In genomic region chr7:80188579-80189125, GRCm38 (mm10) we compare ENCODE assay signal across 10 mouse cellular contexts. TPM values are rescaled to one million over a fixed set of nuclear protein-coding genes. Genes with fewer than 3 reads are reported as not detected.
DNase-seq lines count a peak whose midpoint lies in the region; ATAC-seq lines count a peak whose summit lies in the region.
"Had no signal": no experiment of that assay in that cellular context is flagged by ENCODE, and none has a peak within 500 bp of the region (broad histone marks: within the 10 kb centered on the region; RNA-seq: fewer than 3 reads in every experiment).

No protein-coding gene starts in this region.

- 73% methylated on average over 2 of the region's 2 CpGs for whole genome bisulfite sequencing in neural tube, embryonic 11.5 days
- 44% methylated on average over 2 of the region's 2 CpGs for WGBS in forebrain, embryonic 14.5 days
- 69% methylated on average over 2 of the region's 2 CpGs for WGBS in midbrain, embryonic 12.5 days

- no peak for DNase-seq in neural tube, embryonic 11.5 days (ENCODE audit: low spot score)
- DNase-seq in neural tube, embryonic 10.5 days (ENCODE audit: extremely low spot score, low spot score) = no peak
- DNase-seq in forebrain, embryonic 14.5 days (ENCODE audit: low spot score) = no peak
- no peak for DNase-seq in retina, embryonic 14.5 days (ENCODE audit: low spot score)
- DNase-seq in frontal cortex, adult 2 months (ENCODE audit: extremely low spot score in 1 of 2, low spot score in 1 of 2) = no peak
- DNase-seq: layer of hippocampus, postnatal 36 days; lung, adult 2 months had no signal

- no peak overlapping the region for H3K9ac ChIP-seq in neural tube, embryonic 11.5 days (ENCODE audit: low read length)
- H3K9ac ChIP-seq in forebrain, embryonic 14.5 days (ENCODE audit: low read length) = peak overlapping the region; percentile 33; the same call in 1 of the 2 replicates
- 0 out of 2 replicates have a peak overlapping the region, but pooled peaks have one; percentile 17 for H3K9ac ChIP-seq in midbrain, embryonic 12.5 days (replicated peaks)

- peaks cover 45% of the 10 kb centered on the region for H3K4me1 ChIP-seq in neural tube, embryonic 11.5 days (ENCODE audit: control insufficient read depth, insufficient read depth, low read length)
- H3K4me1 ChIP-seq in forebrain, embryonic 14.5 days (ENCODE audit: control insufficient read depth, insufficient read depth, low read length) = peaks cover 54% of the 10 kb centered on the region
- peaks cover 64% of the 10 kb centered on the region for H3K4me1 ChIP-seq in midbrain, embryonic 12.5 days

- no peak for ATAC-seq in neural tube, embryonic 11.5 days (ENCODE audit: insufficient read depth, low FRiP score, low TSS enrichment)
- no peak for ATAC-seq in forebrain, embryonic 14.5 days
- no peak for ATAC-seq in midbrain, embryonic 12.5 days (ENCODE audit: low FRiP score, low read depth)
- ATAC-seq in cerebellum, adult (ENCODE audit: insufficient number of reproducible peaks, low FRiP score, low TSS enrichment) = no peak
- ATAC-seq: Patski had no signal

- no peaks in the 10 kb centered on the region for H3K27me3 ChIP-seq in neural tube, embryonic 11.5 days (ENCODE audit: control insufficient read depth, insufficient read depth, low read length)
- no peaks in the 10 kb centered on the region for H3K27me3 ChIP-seq in forebrain, embryonic 14.5 days (replicated peaks; ENCODE audit: control insufficient read depth, insufficient read depth, low read length)
- H3K27me3 ChIP-seq in midbrain, embryonic 12.5 days = peaks cover 11% of the 10 kb centered on the region
- H3K27me3 ChIP-seq: Patski had no signal

- no peaks in the 10 kb centered on the region for H3K9me3 ChIP-seq in neural tube, embryonic 11.5 days (ENCODE audit: control insufficient read depth, low read length)
- H3K9me3 ChIP-seq in forebrain, embryonic 14.5 days (replicated peaks; ENCODE audit: control insufficient read depth, low read length) = no peaks in the 10 kb centered on the region
- no peaks in the 10 kb centered on the region for H3K9me3 ChIP-seq in midbrain, embryonic 12.5 days

- H3K27ac ChIP-seq in neural tube, embryonic 11.5 days (ENCODE audit: low read depth, low read length) = peak overlapping the region; percentile 44; the same call in 1 of the 2 replicates
- H3K27ac ChIP-seq in forebrain, embryonic 14.5 days (ENCODE audit: low read depth, low read length) = peak overlapping the region; percentile 80
- H3K27ac ChIP-seq in midbrain, embryonic 12.5 days (replicated peaks) = peak overlapping the region; percentile 69

- no peak overlapping the region for H3K4me3 ChIP-seq in neural tube, embryonic 11.5 days (ENCODE audit: low read depth, low read length)
- H3K4me3 ChIP-seq in forebrain, embryonic 14.5 days (ENCODE audit: low read depth, low read length) = no peak overlapping the region
- H3K4me3 ChIP-seq in midbrain, embryonic 12.5 days = no peak overlapping the region

- no peak overlapping the region for H3K4me2 ChIP-seq in neural tube, embryonic 11.5 days (ENCODE audit: low read depth)
- H3K4me2 ChIP-seq in forebrain, embryonic 14.5 days (ENCODE audit: low read length) = peak overlapping the region; percentile 33
- no peak overlapping the region for H3K4me2 ChIP-seq in midbrain, embryonic 12.5 days (replicated peaks)

- H3K36me3 ChIP-seq in neural tube, embryonic 11.5 days (ENCODE audit: control insufficient read depth, insufficient read depth, low read length) = no peaks in the 10 kb centered on the region
- no peaks in the 10 kb centered on the region for H3K36me3 ChIP-seq in forebrain, embryonic 14.5 days (ENCODE audit: control insufficient read depth, insufficient read depth, low read length)
- H3K36me3 ChIP-seq in midbrain, embryonic 12.5 days = no peaks in the 10 kb centered on the region

RNA-seq across cellular contexts. Expression of gene Sema4b, which starts 2.0 kb away (rescaled TPM):
- 10.5 and 12.1 TPM in 2 replicates for polyA plus RNA-seq in neural tube, embryonic 11.5 days (2014; fragmentation: Nextera tagmentation; extraction: Ambion mirVana)
- 11.6 and 12.8 TPM in 2 replicates for polyA plus RNA-seq in forebrain, embryonic 14.5 days (2014; fragmentation: Nextera tagmentation; extraction: Ambion mirVana)
- polyA plus RNA-seq in midbrain, embryonic 12.5 days (2016; fragmentation: Nextera tagmentation; extraction: Ambion mirVana) = 17.7 and 20.9 TPM in 2 replicates
- 15.9 and 16.9 TPM in 2 replicates for polyA plus RNA-seq in frontal cortex, adult 2 months (2012; rRNA removed)

RNA-seq across cellular contexts. Expression of gene Cib1, which starts 44.0 kb away (rescaled TPM):
- 53.2 and 65.5 TPM in 2 replicates for polyA plus RNA-seq in neural tube, embryonic 11.5 days (2014; fragmentation: Nextera tagmentation; extraction: Ambion mirVana)
- 32.7 and 38.5 TPM in 2 replicates for polyA plus RNA-seq in forebrain, embryonic 14.5 days (2014; fragmentation: Nextera tagmentation; extraction: Ambion mirVana)
- polyA plus RNA-seq in midbrain, embryonic 12.5 days (2016; fragmentation: Nextera tagmentation; extraction: Ambion mirVana) = 41.3 and 42.3 TPM in 2 replicates
- 31.0 and 32.0 TPM in 2 replicates for polyA plus RNA-seq in frontal cortex, adult 2 months (2012; rRNA removed)

RNA-seq across cellular contexts. Expression of gene Gdpgp1, which starts 44.0 kb away (rescaled TPM):
- 4.5 and 4.9 TPM in 2 replicates for polyA plus RNA-seq in neural tube, embryonic 11.5 days (2014; fragmentation: Nextera tagmentation; extraction: Ambion mirVana)
- polyA plus RNA-seq in forebrain, embryonic 14.5 days (2014; fragmentation: Nextera tagmentation; extraction: Ambion mirVana) = 2.1 and 2.7 TPM in 2 replicates
- 4.0 and 4.6 TPM in 2 replicates for polyA plus RNA-seq in midbrain, embryonic 12.5 days (2016; fragmentation: Nextera tagmentation; extraction: Ambion mirVana)
- 2.8 and 3.2 TPM in 2 replicates for polyA plus RNA-seq in frontal cortex, adult 2 months (2012; rRNA removed)

RNA-seq across cellular contexts. Expression of gene Ttll13, which starts 57.5 kb away (rescaled TPM):
- 1.3 and 2.1 TPM in 2 replicates for polyA plus RNA-seq in neural tube, embryonic 11.5 days (2014; fragmentation: Nextera tagmentation; extraction: Ambion mirVana)
- 0.87 and 1.2 TPM in 2 replicates for polyA plus RNA-seq in forebrain, embryonic 14.5 days (2014; fragmentation: Nextera tagmentation; extraction: Ambion mirVana)
- polyA plus RNA-seq in midbrain, embryonic 12.5 days (2016; fragmentation: Nextera tagmentation; extraction: Ambion mirVana) = 1.9 and 2.4 TPM in 2 replicates
- 0.90 and 1.7 TPM in 2 replicates for polyA plus RNA-seq in frontal cortex, adult 2 months (2012; rRNA removed)
